Mouse (Mus musculus) R1 (cell line): Measurements from ENCODE around the gene Agap1.
A peak's percentile ranks its signal among the peaks of the same experiment; 100 is the strongest.

Experiments used
- DNase-seq: peaks from one replicate; pipeline ENCODE4 v3.0.0-alpha.2; 2018; ENCODE audit warnings: low read depth, low spot score

The Agap1 gene

DNA sequence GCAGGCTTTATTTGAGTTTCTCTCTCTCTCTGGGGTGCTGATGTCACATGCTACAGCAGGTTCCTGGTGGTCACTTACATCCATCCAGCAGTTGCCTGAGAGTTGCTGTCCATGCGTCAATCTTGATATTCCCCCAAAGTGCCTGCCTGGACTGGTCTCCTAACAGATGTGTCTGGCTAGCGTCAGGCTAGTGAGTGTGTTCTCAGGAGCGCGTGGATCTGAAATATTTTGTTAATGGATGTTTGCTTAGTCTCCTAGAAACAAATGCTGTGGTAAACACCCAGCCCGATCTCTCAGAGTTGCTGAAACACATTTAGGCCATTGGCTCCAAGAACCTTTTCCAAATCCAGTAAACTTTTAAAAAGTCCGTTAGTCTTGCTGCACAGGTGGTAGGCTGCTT lies 161.9 kb downstream of the Agap1 start:
- no peak for DNase-seq

DNA sequence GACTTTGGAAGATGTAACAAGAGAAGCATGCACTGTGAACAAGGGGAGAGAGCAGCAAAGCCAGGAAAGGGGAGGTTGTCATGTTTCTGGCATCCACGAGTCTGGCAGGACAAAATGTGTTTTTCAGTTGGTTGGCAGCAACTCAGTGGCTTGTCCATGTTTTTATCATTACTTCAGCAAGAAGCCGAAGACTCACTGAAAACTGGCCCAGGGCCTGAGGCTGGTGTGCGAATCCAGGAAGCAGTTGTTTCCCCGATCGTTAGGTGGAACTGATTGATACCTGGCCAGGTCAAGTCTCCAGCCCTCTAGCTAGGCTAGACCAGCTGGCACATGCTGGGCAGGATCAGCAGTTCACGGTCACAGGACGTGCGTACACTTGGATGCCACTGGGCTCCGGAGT lies 162.7 kb downstream of the Agap1 start:
- DNase-seq = no peak

- no peak for DNase-seq
Observed at GRCm38 (mm10) chr1:89619963-89620362, 165.4 kb downstream of the Agap1 start.

DNA sequence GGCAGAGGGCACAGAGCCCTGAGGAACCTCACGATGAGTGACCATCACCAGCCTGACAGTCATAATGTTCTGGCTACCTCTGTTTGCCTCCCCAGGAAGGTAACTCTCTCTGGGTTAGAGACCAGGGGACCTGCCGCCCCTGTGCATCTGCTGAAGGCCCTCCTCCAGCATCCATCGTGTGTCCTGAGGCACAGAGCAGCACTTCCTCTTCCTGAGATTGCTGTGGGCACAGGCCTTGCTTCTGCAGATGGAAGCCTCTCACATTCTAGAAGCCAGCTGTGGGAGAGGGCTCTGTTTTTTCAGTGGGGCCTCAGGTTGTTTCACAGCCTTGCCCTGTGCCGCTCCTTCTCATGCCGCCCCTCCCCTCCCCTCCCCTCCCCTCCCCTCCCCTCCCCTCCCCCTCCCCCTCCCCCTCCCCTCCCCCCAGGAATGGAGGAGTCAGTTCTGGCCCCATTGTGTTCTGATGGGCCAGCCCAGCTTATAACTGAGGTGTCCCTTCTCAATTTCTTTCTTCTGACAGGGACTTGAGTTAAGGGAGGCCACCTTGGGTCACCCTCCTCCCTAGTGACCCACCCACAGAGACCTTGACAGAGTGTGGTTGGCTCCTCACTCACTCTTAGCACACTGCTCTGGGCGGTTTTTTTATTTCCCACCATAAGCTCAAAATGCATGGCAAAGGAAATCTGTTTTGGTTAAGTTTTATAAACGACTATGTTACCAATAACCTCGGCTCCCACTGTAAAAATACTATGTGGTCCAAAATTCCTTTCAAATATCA lies 166.6 kb downstream of the Agap1 start:
- DNase-seq = no peak

GRCm38 (mm10) chr1:89621952-89622351 lies 167.3 kb downstream of the Agap1 start:
- no peak for DNase-seq

DNA sequence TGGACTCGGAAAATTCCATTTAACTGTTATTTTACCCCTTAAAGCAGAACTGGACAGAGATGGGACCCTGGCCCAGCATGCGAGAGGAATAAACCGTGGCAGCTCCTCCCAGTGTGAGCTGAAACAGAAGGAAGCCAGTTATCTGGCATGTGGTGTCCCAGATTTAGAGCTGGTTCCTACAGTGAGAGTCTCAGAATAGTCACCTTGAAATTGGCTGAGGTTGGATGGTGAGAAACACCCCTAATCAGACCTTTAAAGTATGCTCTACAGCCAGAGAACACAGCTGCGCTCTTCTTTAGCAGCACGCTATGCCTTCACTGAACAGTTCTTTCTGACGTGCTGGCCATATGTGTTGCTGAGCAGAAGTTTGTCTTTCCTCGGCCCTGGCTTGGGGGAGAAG lies 168.2 kb downstream of the Agap1 start:
- DNase-seq = no peak

- no peak for DNase-seq
Observed at GRCm38 (mm10) chr1:89625312-89625711, 170.7 kb downstream of the Agap1 start.

DNA sequence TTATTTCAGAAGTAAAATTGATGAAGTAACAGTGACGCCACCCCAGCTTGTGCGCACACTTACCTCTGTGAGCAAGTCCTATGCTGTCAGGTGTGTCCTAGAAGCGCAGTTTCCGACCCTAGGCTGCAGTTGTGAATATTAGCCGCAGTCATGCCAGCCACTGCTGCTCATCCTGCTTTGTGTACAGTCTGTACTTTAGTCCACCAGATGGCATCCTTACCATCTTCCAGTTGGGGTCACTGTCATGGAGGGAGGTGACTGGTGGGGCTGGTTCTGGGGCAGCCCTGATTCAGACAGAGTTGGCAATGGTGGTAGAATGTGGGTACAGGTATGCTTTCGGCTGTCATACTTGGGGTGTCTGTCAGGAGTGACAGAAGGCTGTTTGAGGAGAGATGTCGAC lies 171.4 kb downstream of the Agap1 start:
- DNase-seq = no peak

DNA sequence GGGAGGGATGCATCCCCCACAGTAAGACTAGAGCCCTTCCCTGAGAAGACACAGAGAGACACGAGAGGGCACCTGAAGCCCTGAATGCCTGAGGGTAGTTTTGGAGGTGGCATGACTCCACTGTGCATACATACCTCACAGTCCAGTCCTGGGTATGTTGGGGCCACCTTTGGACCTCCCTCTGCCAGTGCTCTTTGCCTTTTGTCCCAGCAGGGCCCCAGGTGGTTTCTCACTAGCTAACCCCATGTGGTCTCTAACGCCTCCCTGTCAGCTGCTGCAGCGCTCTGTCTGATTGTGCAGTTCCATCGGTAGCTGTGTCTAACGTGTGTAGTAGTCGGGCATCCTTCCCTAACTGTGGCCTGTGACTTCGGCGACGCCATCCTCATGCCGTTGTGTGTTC lies 172.3 kb downstream of the Agap1 start:
- no peak for DNase-seq

DNA sequence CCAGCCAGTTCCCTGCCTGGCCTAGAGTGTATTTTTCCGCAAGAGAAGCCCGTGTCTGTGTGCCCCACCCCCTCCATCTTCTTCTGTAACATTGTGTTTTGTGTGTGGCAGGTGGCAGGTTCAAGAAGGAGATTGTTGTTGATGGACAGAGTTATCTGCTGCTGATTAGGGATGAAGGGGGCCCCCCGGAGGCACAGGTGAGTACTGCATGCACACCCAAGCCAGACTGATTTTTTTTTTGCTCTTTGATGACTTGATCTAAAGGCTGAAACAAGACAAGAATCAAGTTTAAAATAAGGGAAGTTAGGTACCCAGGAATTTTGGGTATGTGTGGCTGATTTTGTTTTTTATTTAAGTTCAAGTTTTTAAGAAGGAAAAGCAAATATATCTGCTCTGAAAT lies 173.0 kb downstream of the Agap1 start:
- DNase-seq = peak; percentile 44

GRCm38 (mm10) chr1:89630836-89631235 lies 176.2 kb downstream of the Agap1 start:
- DNase-seq = no peak

GRCm38 (mm10) chr1:89631747-89632146 lies 177.1 kb downstream of the Agap1 start:
- peak; percentile 70 for DNase-seq

DNA sequence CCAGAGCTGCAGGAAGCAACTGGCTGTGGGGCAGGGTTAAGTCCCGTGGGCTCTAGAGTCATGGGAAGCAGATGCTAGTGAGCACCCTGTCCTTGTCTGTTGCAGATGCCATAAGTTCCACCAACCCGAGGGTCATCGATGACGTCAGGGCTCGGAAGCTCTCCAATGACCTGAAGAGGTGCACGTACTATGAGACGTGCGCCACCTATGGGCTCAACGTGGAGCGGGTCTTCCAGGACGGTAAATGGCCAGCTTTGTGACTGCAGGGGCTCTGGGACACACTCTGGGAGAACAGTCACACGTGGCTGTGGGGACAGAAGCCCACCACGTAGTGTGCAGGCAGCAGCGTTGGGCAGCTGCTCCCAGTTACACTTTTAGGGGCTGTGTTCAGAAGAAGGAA lies 179.4 kb downstream of the Agap1 start:
- peak; percentile 72 for DNase-seq

DNA sequence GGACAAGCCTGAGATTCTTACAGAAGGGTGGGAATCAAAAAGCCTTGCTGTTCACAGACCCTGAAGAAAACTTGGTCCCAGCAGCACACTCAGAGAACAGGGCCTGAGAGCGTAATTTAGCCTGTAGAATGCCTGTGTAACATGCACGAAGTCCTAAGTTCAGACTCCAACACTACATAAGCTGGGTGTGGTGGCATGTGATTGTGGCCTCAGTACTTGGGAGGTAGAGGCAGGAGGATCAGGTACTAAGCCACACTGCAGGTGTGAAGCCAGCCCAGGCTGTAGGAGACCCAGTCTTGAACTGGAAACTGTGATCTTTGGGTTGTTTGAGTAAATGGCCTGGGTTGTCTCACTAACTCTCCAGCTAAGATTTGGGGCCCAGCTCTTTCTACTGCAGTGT lies 180.5 kb downstream of the Agap1 start:
- no peak for DNase-seq

- no peak for DNase-seq
Observed at GRCm38 (mm10) chr1:89637670-89638069, 183.1 kb downstream of the Agap1 start.

GRCm38 (mm10) chr1:89643445-89644100 lies 189.0 kb downstream of the Agap1 start:
- peak; percentile 37 for DNase-seq

GRCm38 (mm10) chr1:89644120-89644519 lies 189.5 kb downstream of the Agap1 start:
- DNase-seq = no peak

- DNase-seq = peak; percentile 81
Observed at GRCm38 (mm10) chr1:89646326-89647018, 191.9 kb downstream of the Agap1 start.

GRCm38 (mm10) chr1:89647505-89647904 lies 192.9 kb downstream of the Agap1 start:
- no peak for DNase-seq

GRCm38 (mm10) chr1:89650557-89650956 lies 196.0 kb downstream of the Agap1 start:
- DNase-seq = no peak

DNA sequence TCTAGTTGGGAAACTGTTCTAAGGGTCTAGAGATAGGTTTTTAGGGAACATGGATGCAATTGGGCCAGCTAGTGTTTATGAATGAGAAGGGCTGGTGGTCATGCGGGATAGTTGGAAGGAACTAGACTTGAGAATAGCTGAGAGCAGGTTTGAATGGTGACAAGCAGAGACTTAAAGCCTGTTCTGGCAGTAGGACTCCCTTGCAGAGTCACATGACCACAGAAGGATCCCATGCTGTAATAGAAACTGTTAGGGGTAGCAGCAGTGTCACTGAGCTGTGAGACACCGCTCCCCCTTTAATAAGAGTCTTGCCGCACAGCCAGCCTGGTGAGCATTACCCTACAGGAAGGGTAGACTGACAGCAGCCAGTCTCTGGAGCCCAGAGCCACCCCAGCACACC lies 201.6 kb downstream of the Agap1 start:
- no peak for DNase-seq

DNA sequence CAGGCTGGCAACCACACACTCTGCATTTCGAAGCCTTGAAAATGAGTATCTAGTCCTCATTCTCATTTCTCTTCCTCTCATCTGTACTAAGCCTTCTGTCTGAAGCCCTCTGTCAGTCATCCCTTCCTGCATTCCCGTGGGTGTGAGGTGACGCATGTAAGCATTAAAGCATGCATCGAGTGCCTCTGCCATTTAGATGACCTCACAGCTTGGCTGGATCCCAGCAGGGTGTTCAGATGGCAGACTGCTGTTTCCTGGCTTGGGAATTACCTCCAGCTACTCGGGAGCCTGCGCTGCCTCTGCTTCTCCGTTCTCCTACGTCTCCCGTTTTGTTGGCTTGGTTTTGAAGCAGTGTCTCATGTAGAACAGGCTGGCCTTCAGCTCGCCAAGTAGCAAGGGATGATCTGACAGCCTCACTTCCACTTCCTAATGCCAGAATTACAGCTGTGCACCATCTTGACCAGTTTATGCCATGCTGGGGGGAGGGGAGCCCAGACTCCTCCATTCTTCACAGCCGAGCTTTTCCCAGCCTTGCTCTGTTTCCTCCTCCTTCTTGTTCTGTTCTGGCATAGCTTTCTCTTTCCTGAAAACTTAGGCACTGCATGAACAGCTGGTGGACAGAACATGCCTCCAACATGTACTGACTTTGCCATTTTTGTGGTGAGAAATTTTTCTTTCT lies 202.2 kb downstream of the Agap1 start:
- no peak for DNase-seq
